ENCODE assay signal across 20 mouse cellular contexts in genomic region chr3:135661707-135662106, GRCm38 (mm10). TPM values are rescaled to one million over a fixed set of nuclear protein-coding genes. Genes with fewer than 3 reads are reported as not detected.
A peak's percentile ranks its signal among the peaks of the same experiment; 100 is the strongest.
DNase-seq lines count a peak whose midpoint lies in the region; ATAC-seq lines count a peak whose summit lies in the region.
"Had no signal": no experiment of that assay in that cellular context is flagged by ENCODE, and none has a peak within 500 bp of the region (broad histone marks: within the 10 kb centered on the region; RNA-seq: fewer than 3 reads in every experiment).

No protein-coding gene starts in this region.

- ATAC-seq in common myeloid progenitor, adult 5-6 weeks (replicated peaks; ENCODE audit: low read depth, poor library complexity, severe bottlenecking), result peak; percentile 52
- ATAC-seq in megakaryocyte, adult 5-6 weeks (ENCODE audit: poor library complexity, severe bottlenecking), result peak; percentile 32; the same call in 1 of the 2 replicates
- ATAC-seq: hindbrain, postnatal 0 days; intestine, postnatal 0 days had no signal

- peak; percentile 78 for DNase-seq in heart, adult 11 months
- no peak for DNase-seq in heart, adult 9 months (ENCODE audit: low spot score in 2 of 2)
- no peak for DNase-seq in adrenal gland, postnatal 4 days (ENCODE audit: low spot score in 2 of 2)
- DNase-seq in kidney, postnatal 4 days, result no peak
- DNase-seq: adrenal gland, adult 2 months; adrenal gland, postnatal 14 days; B cell, adult 2 months; cerebellum, adult 11-12 months; cerebellum, adult 8-10 months; cerebellum, postnatal 10 days; cerebellum, postnatal 36 days; gastrocnemius, postnatal 10 days; gastrocnemius, postnatal 36 days; heart, adult 18-20 months; heart, postnatal 14 days; heart, postnatal 4 days had no signal

RNA-seq across cellular contexts. Expression of gene Nfkb1, which starts 29.6 kb away (rescaled TPM):
- total RNA-seq in common myeloid progenitor, adult 5-6 weeks (2017), result 121 and 126 TPM in 2 replicates
- total RNA-seq in megakaryocyte, adult 5-6 weeks (2015), result 104 and 105 TPM in 2 replicates
- total RNA-seq in megakaryocyte, adult 5-6 weeks (2017), result 181 and 183 TPM in 2 replicates
- 10 to 100 TPM; 71.3 to 74.6 TPM for total RNA-seq in adrenal gland, postnatal 4 days (2021)
